ENCODE assay signal across 19 mouse cellular contexts in the genomic region with DNA sequence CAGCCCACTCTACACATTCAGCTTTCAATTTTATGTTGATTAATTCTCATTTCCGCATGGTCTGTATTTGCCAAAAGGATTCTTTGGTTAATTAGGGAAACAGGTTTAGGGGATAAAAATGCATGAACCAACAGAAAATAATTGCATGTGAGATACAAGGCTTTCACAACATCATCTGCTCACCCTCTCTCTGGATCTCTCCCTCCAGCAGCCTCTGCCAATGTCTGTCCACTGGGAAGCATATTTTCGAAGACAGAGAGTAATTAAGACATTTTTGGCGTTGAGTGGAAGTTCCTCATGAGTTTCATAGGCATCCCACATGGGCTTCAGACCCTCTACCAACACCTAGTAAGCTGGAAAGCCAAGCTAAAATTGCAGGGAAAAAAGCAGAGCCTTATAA. TPM values are rescaled to one million over a fixed set of nuclear protein-coding genes. Genes with fewer than 3 reads are reported as not detected.
"Had no signal": no experiment of that assay in that cellular context is flagged by ENCODE, and none has a peak within 500 bp of the region (broad histone marks: within the 10 kb centered on the region; RNA-seq: fewer than 3 reads in every experiment).

No protein-coding gene starts in this region.

- H3K36me3 ChIP-seq: lung, embryonic 15.5 days; midbrain, embryonic 13.5 days; midbrain, embryonic 15.5 days; neural tube, embryonic 12.5 days; stomach, embryonic 15.5 days had no signal

- H3K4me2 ChIP-seq: lung, embryonic 15.5 days; midbrain, embryonic 11.5 days; midbrain, embryonic 13.5 days; midbrain, embryonic 15.5 days; neural tube, embryonic 12.5 days; stomach, embryonic 15.5 days had no signal

- H3K27ac ChIP-seq: lung, embryonic 15.5 days; macrophage; midbrain, embryonic 13.5 days; midbrain, embryonic 15.5 days; neural tube, embryonic 12.5 days; stomach, embryonic 15.5 days; stomach, postnatal 0 days had no signal

- H3K4me3 ChIP-seq: lung, embryonic 15.5 days; megakaryocyte, embryonic 14.5 days; midbrain, embryonic 13.5 days; midbrain, embryonic 15.5 days; neural tube, embryonic 12.5 days; stomach, embryonic 15.5 days had no signal

- ATAC-seq: lung, postnatal 0 days; midbrain, embryonic 13.5 days; midbrain, embryonic 15.5 days had no signal

- DNase-seq: lung, postnatal 14 days; lung, postnatal 36 days; right cerebral cortex, postnatal 14 days; thymus, adult 2 months; thymus, postnatal 25 days; thymus, postnatal 4 days had no signal

- H3K27me3 ChIP-seq: lung, embryonic 15.5 days; megakaryocyte, embryonic 14.5 days; midbrain, embryonic 13.5 days; midbrain, embryonic 15.5 days; neural tube, embryonic 12.5 days; stomach, embryonic 15.5 days had no signal

- H3K9me3 ChIP-seq: lung, embryonic 15.5 days; megakaryocyte, embryonic 14.5 days; midbrain, embryonic 13.5 days; midbrain, embryonic 15.5 days; neural tube, embryonic 12.5 days; stomach, embryonic 15.5 days had no signal

- H3K4me1 ChIP-seq: megakaryocyte, embryonic 14.5 days had no signal

- H3K9ac ChIP-seq: lung, embryonic 15.5 days; midbrain, embryonic 13.5 days; midbrain, embryonic 15.5 days; neural tube, embryonic 12.5 days; stomach, embryonic 15.5 days had no signal

RNA-seq across cellular contexts. Expression of gene Sox11, which starts 43.7 kb away (rescaled TPM):
- total RNA-seq: megakaryocyte progenitor cell, adult 5-6 weeks; monocyte, adult 5-6 weeks; neutrophil, adult 5-6 weeks had no signal
- polyA plus RNA-seq: macrophage had no signal
